Mouse (Mus musculus): ENCODE data around the gene Sh3rf3. TPM values are rescaled to one million over a fixed set of nuclear protein-coding genes. Genes with fewer than 3 reads are reported as not detected.

The Sh3rf3 gene
- polyA plus RNA-seq, 1 experiment from 2014 or later: 1.7 TPM

DNA sequence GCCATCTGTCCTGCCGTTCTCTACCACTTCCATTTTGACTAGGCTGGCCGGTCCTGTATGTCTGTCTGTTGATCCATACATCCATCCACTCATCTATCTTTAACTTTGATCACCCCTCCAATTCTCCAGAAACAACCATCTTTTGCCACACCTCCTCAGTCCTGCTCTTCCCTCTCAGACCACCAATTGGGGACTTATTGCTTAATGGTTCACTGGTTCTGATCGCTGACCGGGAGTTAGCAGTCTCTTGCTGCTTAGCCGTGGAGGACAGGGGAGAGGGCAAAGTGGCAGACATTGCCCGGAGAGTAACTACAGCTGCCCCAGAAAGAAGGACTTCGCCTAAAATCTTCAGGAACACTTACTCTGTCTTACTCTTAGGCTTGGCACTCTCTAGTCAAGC is 1.3 kb downstream of the Sh3rf3 start:
- CTCF ChIA-PET: no interaction called here
- in situ Hi-C loops (cut with MboI; ENCODE audit: low pct_unique_long_range_greater_than_20kb): loop anchor here (5.0 to 25.0 kb wide), 3 partner anchors 173 to 470 kb away; no protein-coding TSS in a partner anchor
- no peak for TF ChIP-seq CTCF (IDR thresholded peaks at IDR 0.05)
- peaks cover 43% of the 10 kb centered on the region for H3K27me3 ChIP-seq
- DNase-seq (ENCODE audit: low read depth, low spot score) (no peak), ATAC-seq (no peak)
- POLR2A ChIA-PET: no interaction called here

- peaks cover 13% of the 10 kb centered on the region for H3K27me3 ChIP-seq
- DNase-seq (ENCODE audit: low read depth, low spot score): no peak
- ChIA-PET CTCF (no interaction called here), POLR2A (no interaction called here)
- in situ Hi-C loops (cut with MboI; ENCODE audit: low pct_unique_long_range_greater_than_20kb): loop anchor here (25.0 kb wide), 1 partner anchor 163 kb away; no protein-coding TSS in a partner anchor
- no peak for TF ChIP-seq CTCF (IDR thresholded peaks at IDR 0.05)
- ATAC-seq: no peak
Observed at GRCm38 (mm10) chr10:58824016-58824568, 10.9 kb downstream of the Sh3rf3 start.

DNA sequence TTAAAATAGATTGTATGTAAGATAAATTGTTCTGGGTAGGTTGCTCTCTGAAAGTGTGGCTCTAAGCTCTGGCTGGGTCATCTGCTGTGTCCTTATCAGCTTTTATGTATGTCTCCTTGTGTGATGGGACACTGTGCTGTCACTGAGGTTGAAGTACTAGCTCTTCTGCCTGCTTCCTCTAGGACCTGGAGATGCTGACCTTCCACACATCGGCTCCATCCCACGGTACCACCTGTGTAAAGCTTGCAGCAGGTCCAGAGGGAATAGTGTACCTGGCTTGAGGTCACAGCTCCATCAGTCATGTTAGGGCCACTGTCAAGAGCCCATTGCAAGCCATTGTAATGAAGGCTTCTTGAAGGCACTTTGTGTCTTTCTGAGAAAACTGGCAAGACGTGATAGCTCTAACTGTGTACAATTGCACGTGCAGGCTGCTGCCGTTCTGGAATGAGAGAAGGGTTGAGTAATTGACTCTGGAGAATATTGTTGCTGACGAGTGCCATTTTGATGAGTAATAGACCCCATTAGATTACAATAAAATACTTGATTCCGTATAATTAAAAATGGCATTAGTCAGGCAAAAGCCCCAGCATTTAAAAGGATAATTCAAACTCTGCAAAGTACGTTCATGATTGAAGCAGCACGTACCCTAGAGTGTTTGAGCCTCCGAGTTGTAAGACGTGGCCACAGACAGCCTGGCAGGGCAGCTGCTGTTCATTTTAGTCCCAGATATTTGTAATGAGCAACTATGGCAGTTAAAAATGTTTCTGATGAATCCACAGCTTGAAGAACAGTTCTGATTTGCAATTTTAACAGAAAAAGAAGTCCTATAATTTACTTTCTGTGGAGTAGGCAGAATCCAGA is 16.3 kb downstream of the Sh3rf3 start:
- CTCF ChIA-PET: interaction anchor here (2.1 kb wide), 1 partner anchor 15 kb away, joined by 5 read pairs; no protein-coding TSS in a partner anchor
- peaks cover 13% of the 10 kb centered on the region for H3K27me3 ChIP-seq
- DNase-seq (ENCODE audit: low read depth, low spot score) (no peak), ATAC-seq (no peak)
- POLR2A ChIA-PET: no interaction called here
- in situ Hi-C loops (cut with MboI; ENCODE audit: low pct_unique_long_range_greater_than_20kb): no loop called here
- no peak for TF ChIP-seq CTCF (IDR thresholded peaks at IDR 0.05)

DNA sequence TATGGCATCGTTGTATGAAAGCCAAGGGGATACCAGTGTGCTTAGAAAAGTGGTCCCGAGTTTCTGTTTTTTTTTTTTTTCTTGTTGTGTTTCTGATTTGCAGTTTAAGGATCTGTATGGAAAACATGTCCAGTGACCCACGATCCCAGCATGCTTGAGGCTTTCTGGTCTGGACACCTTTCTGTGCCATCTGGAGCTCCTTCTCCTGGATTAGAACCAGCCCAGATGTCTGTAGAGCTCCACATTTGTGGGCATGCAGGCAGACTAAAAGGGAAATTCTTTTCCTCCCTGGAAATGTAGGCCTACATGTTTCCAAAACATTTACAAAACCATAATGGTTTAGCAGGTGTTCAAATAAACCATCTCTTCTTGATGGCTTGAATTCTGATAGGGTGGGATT is 20.0 kb downstream of the Sh3rf3 start:
- POLR2A ChIA-PET: interaction anchor here (0.9 kb wide), 1 partner anchor 13 kb away, joined by 4 read pairs; no protein-coding TSS in a partner anchor
- in situ Hi-C loops (cut with MboI; ENCODE audit: low pct_unique_long_range_greater_than_20kb): no loop called here
- ATAC-seq (no peak), DNase-seq (ENCODE audit: low read depth, low spot score) (no peak)
- CTCF ChIA-PET: no interaction called here
- H3K27me3 ChIP-seq: no peaks in the 10 kb centered on the region
- TF ChIP-seq CTCF (IDR thresholded peaks at IDR 0.05): no peak

- H3K27me3 ChIP-seq: no peaks in the 10 kb centered on the region
- ChIA-PET POLR2A (interaction anchor here (0.9 kb wide), 1 partner anchor 12 kb away, joined by 4 read pairs; no protein-coding TSS in a partner anchor), CTCF (no interaction called here)
- in situ Hi-C loops (cut with MboI; ENCODE audit: low pct_unique_long_range_greater_than_20kb): no loop called here
- no peak for TF ChIP-seq CTCF (IDR thresholded peaks at IDR 0.05)
- DNase-seq (ENCODE audit: low read depth, low spot score) (no peak), ATAC-seq (no peak)
Observed at GRCm38 (mm10) chr10:58833741-58834178, 20.6 kb downstream of the Sh3rf3 start.

DNA sequence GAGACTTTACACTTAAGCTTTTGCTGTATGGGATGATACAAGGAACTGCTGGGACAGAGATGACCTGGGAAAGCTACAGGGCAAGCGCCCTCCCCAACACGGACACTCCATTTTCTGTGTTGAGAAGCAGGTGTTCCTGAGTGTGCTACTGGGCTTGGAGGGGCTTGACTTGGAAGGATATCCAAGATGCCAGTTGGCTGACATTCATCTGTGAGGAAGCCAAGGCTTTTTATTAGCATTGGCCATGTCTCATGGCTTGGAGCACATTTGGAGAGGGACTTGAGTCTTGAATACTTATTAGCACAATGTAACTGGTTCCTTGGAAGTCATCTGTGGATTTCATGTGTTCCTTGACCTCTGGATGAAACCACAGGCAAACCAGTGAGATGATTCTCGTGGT is 23.2 kb downstream of the Sh3rf3 start:
- TF ChIP-seq CTCF (IDR thresholded peaks at IDR 0.05): no peak
- no peaks in the 10 kb centered on the region for H3K27me3 ChIP-seq
- POLR2A ChIA-PET: no interaction called here
- DNase-seq (ENCODE audit: low read depth, low spot score) (no peak), ATAC-seq (no peak)
- CTCF ChIA-PET: no interaction called here
- in situ Hi-C loops (cut with MboI; ENCODE audit: low pct_unique_long_range_greater_than_20kb): no loop called here

DNA sequence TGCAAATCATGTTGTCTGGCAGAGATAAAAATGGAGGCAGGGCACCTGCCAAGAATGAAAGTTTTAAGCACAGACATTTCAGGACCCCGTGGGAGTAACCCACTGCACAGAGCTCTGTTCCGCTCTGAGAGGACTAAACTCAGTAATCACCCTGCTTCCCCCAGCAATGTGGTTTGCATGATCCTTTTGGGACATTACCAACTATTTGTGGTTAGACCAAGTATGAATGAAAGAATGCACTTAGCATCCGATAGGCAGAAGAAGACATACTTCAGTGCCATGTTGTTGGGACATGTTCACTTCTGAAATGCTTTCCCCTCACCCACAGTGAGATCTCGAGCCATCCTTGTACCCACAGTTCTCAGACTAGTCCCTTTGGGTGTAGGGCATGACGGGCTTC is 24.3 kb downstream of the Sh3rf3 start:
- in situ Hi-C loops (cut with MboI; ENCODE audit: low pct_unique_long_range_greater_than_20kb): no loop called here
- POLR2A ChIA-PET: no interaction called here
- peak; percentile 30 for DNase-seq (ENCODE audit: low read depth, low spot score)
- CTCF ChIA-PET: no interaction called here
- peak; percentile 60 for ATAC-seq
- TF ChIP-seq CTCF (IDR thresholded peaks at IDR 0.05): no peak
- peaks cover 6% of the 10 kb centered on the region for H3K27me3 ChIP-seq

- DNase-seq (ENCODE audit: low read depth, low spot score): no peak
- ATAC-seq: no peak
- ChIA-PET POLR2A (no interaction called here), CTCF (no interaction called here)
- TF ChIP-seq CTCF (IDR thresholded peaks at IDR 0.05): no peak
- peaks cover 11% of the 10 kb centered on the region for H3K27me3 ChIP-seq
- in situ Hi-C loops (cut with MboI; ENCODE audit: low pct_unique_long_range_greater_than_20kb): no loop called here
Observed at GRCm38 (mm10) chr10:58841945-58842344, 28.8 kb downstream of the Sh3rf3 start.

- H3K27me3 ChIP-seq: peaks cover 18% of the 10 kb centered on the region
- POLR2A ChIA-PET: no interaction called here
- CTCF ChIA-PET: no interaction called here
- ATAC-seq (no peak), DNase-seq (ENCODE audit: low read depth, low spot score) (no peak)
- in situ Hi-C loops (cut with MboI; ENCODE audit: low pct_unique_long_range_greater_than_20kb): no loop called here
- TF ChIP-seq CTCF (IDR thresholded peaks at IDR 0.05): no peak
Observed at GRCm38 (mm10) chr10:58843100-58843499, 29.9 kb downstream of the Sh3rf3 start.

GRCm38 (mm10) chr10:58848127-58848526 is 35.0 kb downstream of the Sh3rf3 start:
- TF ChIP-seq CTCF (IDR thresholded peaks at IDR 0.05): no peak
- H3K27me3 ChIP-seq: peaks cover 43% of the 10 kb centered on the region
- in situ Hi-C loops (cut with MboI; ENCODE audit: low pct_unique_long_range_greater_than_20kb): no loop called here
- CTCF ChIA-PET: no interaction called here
- POLR2A ChIA-PET: no interaction called here
- no peak for DNase-seq (ENCODE audit: low read depth, low spot score)
- no peak for ATAC-seq

- CTCF ChIA-PET: no interaction called here
- POLR2A ChIA-PET: no interaction called here
- in situ Hi-C loops (cut with MboI; ENCODE audit: low pct_unique_long_range_greater_than_20kb): no loop called here
- TF ChIP-seq CTCF (IDR thresholded peaks at IDR 0.05): no peak
- H3K27me3 ChIP-seq: peaks cover 44% of the 10 kb centered on the region
- DNase-seq (ENCODE audit: low read depth, low spot score): no peak
- no peak for ATAC-seq
Observed at GRCm38 (mm10) chr10:58848536-58848935, 35.4 kb downstream of the Sh3rf3 start.

All from Patski (cell line).